Mouse (Mus musculus): ENCODE measurements around the gene AI837181.
A peak's percentile ranks its signal among the peaks of the same experiment; 100 is the strongest.

AI837181 gene

GRCm38 (mm10) chr19:5447515-5448353 is 22.8 kb downstream of the AI837181 start, which contains the start of gene Fosl1:
TSS of gene Fosl1 (plus strand) at chr19:5447547.
- DNase-seq (ENCODE audit: low spot score in 2 of 2): peak in 1 of 2 experiments; percentile 63

GRCm38 (mm10) chr19:5448354-5449150 is 23.6 kb downstream of the AI837181 start:
- DNase-seq (ENCODE audit: low spot score in 2 of 2): no peak

GRCm38 (mm10) chr19:5449673-5450072 is 24.7 kb downstream of the AI837181 start:
- DNase-seq (ENCODE audit: low spot score in 2 of 2): no peak

GRCm38 (mm10) chr19:5451766-5452165 is 26.8 kb downstream of the AI837181 start:
- DNase-seq (ENCODE audit: low spot score in 2 of 2): no peak

- DNase-seq (ENCODE audit: low spot score in 2 of 2): no peak
These were observed 30.1 kb downstream of the AI837181 start for GRCm38 (mm10) chr19:5455037-5455436.

DNA sequence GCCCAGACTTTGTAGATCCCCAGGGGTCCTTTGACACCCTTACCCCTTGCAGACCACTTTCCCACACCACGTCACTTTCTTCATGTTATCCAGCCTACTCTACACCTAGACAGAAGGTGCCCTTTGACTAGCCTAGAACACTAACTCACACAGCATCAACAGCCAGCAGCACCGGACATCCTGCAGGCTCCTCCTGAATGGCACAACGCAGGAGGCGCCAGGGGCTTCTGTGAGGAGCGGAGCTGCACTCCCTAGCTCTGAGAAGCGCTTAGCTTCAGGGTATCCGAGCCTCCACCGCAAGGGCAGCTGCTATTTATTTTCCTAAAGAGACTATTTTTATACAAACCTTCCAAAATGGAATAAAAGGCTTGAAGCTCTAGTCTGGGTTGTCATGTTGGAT is 30.6 kb downstream of the AI837181 start:
- no peak for DNase-seq (ENCODE audit: low spot score in 2 of 2)

GRCm38 (mm10) chr19:5456241-5456921 is 31.4 kb downstream of the AI837181 start:
- no peak for DNase-seq (ENCODE audit: low spot score in 2 of 2)

GRCm38 (mm10) chr19:5456922-5457745 is 32.2 kb downstream of the AI837181 start:
- peak; percentile 96 for DNase-seq (ENCODE audit: low spot score in 2 of 2)

DNA sequence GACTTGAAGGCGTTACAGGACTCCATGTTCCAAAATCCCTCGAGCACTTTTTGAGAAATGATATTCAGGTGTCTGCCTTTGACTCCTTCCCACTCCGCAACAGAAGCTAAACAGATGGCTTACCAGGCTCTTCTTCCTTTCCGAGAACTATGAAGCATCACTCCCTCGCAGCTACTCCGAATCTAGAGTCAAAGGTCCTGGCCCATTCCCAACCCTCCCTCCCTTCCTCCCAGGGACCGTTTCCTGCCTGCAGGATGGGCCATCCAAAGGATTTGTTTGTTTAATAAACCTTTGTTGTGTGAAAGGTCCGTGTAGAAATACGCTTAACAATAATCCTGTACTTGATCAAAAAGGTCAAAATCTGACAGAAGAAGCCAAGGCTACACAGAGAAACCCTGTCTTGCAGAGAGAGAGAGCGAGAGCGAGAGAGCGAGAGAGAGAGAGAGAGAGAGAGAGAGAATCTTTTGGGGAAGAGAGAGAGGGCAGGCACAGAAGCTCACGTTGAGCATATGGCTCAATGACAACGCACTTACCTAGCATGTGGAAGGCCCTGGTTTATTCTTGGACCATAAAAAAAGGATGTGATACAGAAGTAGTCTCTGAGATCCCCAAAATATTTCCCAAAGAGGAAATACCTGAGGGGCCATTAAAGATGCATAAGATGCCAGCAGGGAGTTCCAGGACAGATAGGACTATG is 33.0 kb downstream of the AI837181 start, which contains the start of gene Ccdc85b:
TSS of gene Ccdc85b (minus strand) at position 149 of the 697 bp plus-strand sequence.
- DNase-seq (ENCODE audit: low spot score in 2 of 2): no peak

DNA sequence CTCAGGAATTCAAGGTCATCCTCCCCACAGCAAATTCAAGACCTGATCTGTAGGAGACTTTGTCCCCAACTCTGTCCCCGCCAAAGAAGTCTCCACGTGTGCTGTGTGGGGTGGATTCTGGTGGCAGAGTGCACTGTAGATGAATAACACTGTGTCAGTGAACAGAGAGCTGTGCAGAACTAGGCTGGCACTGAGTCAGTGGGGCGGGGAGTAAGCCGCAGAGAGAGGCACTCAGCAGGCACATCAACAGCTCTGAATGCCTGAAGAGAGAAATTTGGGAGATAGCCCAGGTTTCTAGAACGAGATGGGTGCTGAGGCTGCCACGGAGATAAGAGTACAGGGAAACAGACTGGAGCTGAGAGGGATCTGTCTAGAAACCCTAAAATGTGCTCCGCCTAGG is 34.1 kb downstream of the AI837181 start:
- no peak for DNase-seq (ENCODE audit: low spot score in 2 of 2)

GRCm38 (mm10) chr19:5459896-5460295 is 35.0 kb downstream of the AI837181 start:
- no peak for DNase-seq (ENCODE audit: low spot score in 2 of 2)

GRCm38 (mm10) chr19:5460465-5460911 is 35.5 kb downstream of the AI837181 start, which contains the start of gene Fibp:
TSS of gene Fibp (plus strand) at chr19:5460615.
- peak; percentile 81 to 88 for DNase-seq (ENCODE audit: low spot score in 2 of 2)

GRCm38 (mm10) chr19:5461411-5461810 is 36.5 kb downstream of the AI837181 start:
- no peak for DNase-seq (ENCODE audit: low spot score in 2 of 2)

- DNase-seq (ENCODE audit: low spot score in 2 of 2): no peak
These were observed 38.3 kb downstream of the AI837181 start for GRCm38 (mm10) chr19:5463212-5463611.

GRCm38 (mm10) chr19:5463791-5464562 is 39.0 kb downstream of the AI837181 start:
- peak in 1 of 2 experiments; percentile 70 for DNase-seq (ENCODE audit: low spot score in 2 of 2)

DNA sequence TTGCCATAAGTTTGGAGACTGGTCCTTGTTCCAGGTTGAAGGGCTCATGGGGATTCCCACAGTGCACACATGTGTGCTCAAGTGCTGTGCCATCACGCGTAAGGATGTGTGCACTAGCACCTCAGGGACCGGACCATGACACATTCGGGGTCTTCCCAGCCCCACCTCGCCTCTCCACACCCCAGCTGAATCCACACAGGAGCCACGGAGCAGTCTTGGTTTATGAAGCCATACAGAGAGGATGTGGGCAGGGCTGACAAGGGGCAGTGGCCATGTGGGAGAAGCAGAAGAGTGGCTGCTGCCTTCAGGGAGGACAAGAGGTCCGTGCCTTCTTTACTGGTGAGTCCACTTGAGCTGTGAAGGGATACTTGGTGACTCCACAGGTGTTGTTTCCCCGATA is 40.1 kb downstream of the AI837181 start:
- DNase-seq (ENCODE audit: low spot score in 2 of 2): no peak

- no peak for DNase-seq (ENCODE audit: low spot score in 2 of 2)
These were observed 42.1 kb downstream of the AI837181 start for GRCm38 (mm10) chr19:5466916-5467500.

DNA sequence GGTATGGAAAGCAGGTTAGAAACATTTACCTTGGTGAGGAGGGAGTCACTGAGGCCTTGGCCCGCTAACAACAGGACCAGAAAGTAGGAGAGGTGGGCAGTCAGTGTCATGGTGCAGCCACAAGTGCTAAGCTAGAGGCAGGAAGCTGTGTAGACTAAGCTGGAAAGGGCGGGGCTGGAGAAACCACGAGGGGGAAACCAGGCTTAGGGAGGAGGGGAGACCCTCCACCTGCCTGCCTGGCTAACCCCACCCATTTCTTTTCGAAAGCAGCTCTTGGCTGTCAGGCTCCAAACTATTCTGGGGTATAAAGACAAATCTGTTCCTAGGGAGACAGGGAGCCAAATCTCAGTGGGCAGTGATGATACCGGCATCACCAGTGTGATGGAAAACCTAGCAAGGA is 43.4 kb downstream of the AI837181 start, which contains the start of gene Ctsw:
TSS of gene Ctsw (minus strand) at position 134 of the 400 bp plus-strand sequence.
- no peak for DNase-seq (ENCODE audit: low spot score in 2 of 2)

DNA sequence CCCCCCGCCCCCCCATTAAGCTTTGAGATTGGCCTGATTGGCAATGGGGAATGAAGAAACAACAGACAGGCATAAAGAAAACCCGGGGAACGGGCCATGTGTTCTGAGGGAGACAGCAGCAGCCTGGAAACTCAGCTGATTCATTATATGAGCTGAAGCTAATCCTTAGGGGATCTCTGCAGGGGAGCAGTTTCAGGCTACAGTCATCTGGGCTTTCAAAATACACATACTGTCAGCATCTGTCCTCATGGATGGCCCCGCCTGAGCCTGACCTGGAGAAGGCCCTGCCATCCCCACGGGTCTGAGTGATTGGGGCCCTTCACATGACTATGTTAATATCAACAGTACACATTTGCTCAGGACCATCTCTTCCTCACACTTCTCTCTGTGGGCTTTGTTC is 46.9 kb downstream of the AI837181 start:
- DNase-seq (ENCODE audit: low spot score in 2 of 2): no peak

Data from frontal cortex, postnatal 10 days (tissue).